Mouse (Mus musculus) heart, embryonic 13.5 days (tissue): Measurements from ENCODE around the gene Zdhhc12. TPM values are rescaled to one million over a fixed set of nuclear protein-coding genes. Genes with fewer than 3 reads are reported as not detected.
A peak's percentile ranks its signal among the peaks of the same experiment; 100 is the strongest.

ENCODE experiments used
- ATAC-seq: fragments of 200-750 bp; cut with Nextera tagmentation; 2 replicates; pipeline ENCODE4 v1.8.0; 2017; ENCODE audit warnings: moderate TSS enrichment; ENCODE audit not compliant: insufficient number of reproducible peaks, low FRiP score, low TSS enrichment; ENCODE audit errors: extremely low read depth
- H3K27ac ChIP-seq: fragments of 300-500 bp; sonication (generic); replicated peaks from 2 replicates; pipeline ENCODE4 v1.5.1; 2015; ENCODE audit warnings: moderate library complexity, mild to moderate bottlenecking, inconsistent platforms
- H3K27me3 ChIP-seq: fragments of 300-500 bp; sonication (generic); replicated peaks from 2 replicates; pipeline ENCODE4 v1.6.1; 2015; ENCODE audit warnings: mild to moderate bottlenecking, inconsistent platforms
- H3K36me3 ChIP-seq: fragments of 300-500 bp; sonication (generic); 2 replicates; pipeline ENCODE4 v1.6.1; 2015; ENCODE audit warnings: mild to moderate bottlenecking, inconsistent platforms
- H3K4me1 ChIP-seq: fragments of 300-500 bp; sonication (generic); 2 replicates; pipeline ENCODE4 v1.6.1; 2015; ENCODE audit warnings: inconsistent platforms
- H3K4me2 ChIP-seq: fragments of 300-500 bp; sonication (generic); 2 replicates; pipeline ENCODE4 v1.6.1; 2015; ENCODE audit warnings: inconsistent platforms, mild to moderate bottlenecking, moderate library complexity
- H3K4me3 ChIP-seq: fragments of 300-500 bp; sonication (generic); 2 replicates; pipeline ENCODE4 v1.5.1; 2015; ENCODE audit warnings: moderate library complexity, mild to moderate bottlenecking, inconsistent platforms
- H3K9ac ChIP-seq: fragments of 300-500 bp; sonication (generic); 2 replicates; pipeline ENCODE4 v1.6.1; 2015; ENCODE audit warnings: inconsistent platforms, mild to moderate bottlenecking, moderate library complexity
- H3K9me3 ChIP-seq: fragments of 300-500 bp; sonication (generic); 2 replicates; pipeline ENCODE4 v1.6.1; 2016; ENCODE audit warnings: inconsistent platforms
- WGBS: fragments of 180-500 bp; shearing (Covaris S2); methylation state at CpG from one replicate; pipeline ENCODE4 v1.1.7; 2015; ENCODE audit warnings: mixed read lengths; 5-methylcytosine and 5-hydroxymethylcytosine counted together
- polyA plus RNA-seq: library from polyadenylated mRNA; unstranded; fragments of >200 nt; fragmentation: Nextera tagmentation; extraction: Ambion mirVana; gene quantifications from 2 replicates; pipeline ENCODE4 v1.2.1, GENCODE M21; 2015

Gene Zdhhc12
- polyA plus RNA-seq, 1 experiment from 2014 or later = 36.5 TPM

GRCm38 (mm10) chr2:30124472-30125274 lies 31.2 kb upstream of the Zdhhc12 start, which contains the start of gene Zer1:
TSS of gene Zer1 (minus strand) at chr2:30124585.
- Histone ChIP-seq H3K36me3 (peaks cover 5% of the 10 kb centered on the region; the same call in 1 of the 2 replicates), H3K9ac (peak within 1 kb of the TSS; percentile 96), H3K9me3 (no peaks in the 10 kb centered on the region), H3K27me3 (no peaks in the 10 kb centered on the region), H3K4me3 (peak within 1 kb of the TSS; percentile 89), H3K27ac (peak within 1 kb of the TSS; percentile 90), H3K4me2 (peak within 1 kb of the TSS; percentile 82), H3K4me1 (peaks cover 17% of the 10 kb centered on the region)
- 11% methylated on average over 31 of the region's 31 CpGs for WGBS
- peak; percentile 94 for ATAC-seq

DNA sequence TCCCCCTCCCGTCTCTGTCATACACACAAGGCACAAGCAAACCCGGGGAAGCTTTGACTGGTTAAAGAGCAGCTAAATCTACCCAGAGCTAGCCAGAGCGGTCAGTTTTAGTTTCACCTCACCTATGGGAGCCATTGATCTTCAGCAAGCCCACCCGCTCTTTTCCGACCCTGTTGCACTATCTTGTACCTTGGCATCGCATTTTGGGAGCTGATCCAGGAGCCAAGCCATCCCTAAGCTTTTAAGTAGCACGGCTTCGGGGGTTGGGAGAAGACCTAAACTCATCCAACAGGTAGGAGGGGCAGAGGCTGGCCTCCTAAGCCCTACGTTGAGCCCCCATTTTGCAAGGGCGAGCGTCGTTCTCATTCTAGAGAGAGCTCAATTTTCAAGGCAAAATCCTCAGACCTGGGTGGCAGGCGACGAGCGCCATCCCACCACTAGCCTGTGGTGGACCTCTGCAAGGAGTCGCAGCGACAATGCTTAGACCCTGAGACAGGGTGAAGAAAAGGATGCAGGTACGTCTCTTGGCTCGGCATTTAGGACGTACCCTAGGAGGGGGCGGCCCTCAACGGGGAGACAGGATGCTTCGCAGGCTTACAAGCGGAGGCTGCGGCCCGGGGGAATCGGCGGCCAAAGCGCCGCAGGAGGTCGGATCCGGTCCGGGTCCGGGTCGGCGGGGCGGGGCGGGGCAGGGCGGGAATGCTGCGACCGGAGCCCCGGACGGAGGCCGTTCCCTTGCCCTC lies 30.5 kb upstream of the Zdhhc12 start:
- WGBS = 2% methylated on average over 36 of the region's 44 CpGs

DNA sequence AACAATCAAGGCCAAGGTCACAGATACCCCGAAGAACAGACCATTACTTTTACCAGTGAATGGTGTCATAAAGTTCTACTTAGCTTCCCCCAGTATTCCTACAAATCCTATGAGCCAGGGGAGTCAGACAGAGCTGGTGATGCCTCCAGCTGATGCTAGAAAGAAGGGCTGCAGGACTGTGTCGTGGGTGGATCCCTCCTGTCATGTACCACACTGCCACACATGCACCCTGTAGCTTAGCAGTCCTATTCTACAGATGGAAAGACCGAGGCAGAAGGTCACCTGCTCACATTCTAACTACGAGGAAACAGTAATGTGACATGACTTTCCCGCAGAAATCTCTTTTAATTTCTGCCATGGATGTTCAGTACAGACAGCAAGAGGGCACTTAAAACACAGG lies 29.3 kb upstream of the Zdhhc12 start:
- 75% methylated on average over 5 of the region's 5 CpGs for WGBS
- peaks cover 17% of the 10 kb centered on the region for H3K4me1 ChIP-seq
- no peaks in the 10 kb centered on the region for H3K27me3 ChIP-seq
- H3K27ac ChIP-seq = no peak overlapping the region
- no peak for ATAC-seq
- H3K4me2 ChIP-seq = no peak overlapping the region
- no peak overlapping the region for H3K9ac ChIP-seq
- no peak overlapping the region for H3K4me3 ChIP-seq
- H3K9me3 ChIP-seq = no peaks in the 10 kb centered on the region
- peaks cover 8% of the 10 kb centered on the region; the same call in 1 of the 2 replicates for H3K36me3 ChIP-seq

More for the DNA sequence above, 30.5 kb upstream of the Zdhhc12 start:
- no peaks in the 10 kb centered on the region for H3K27me3 ChIP-seq
- peak overlapping the region; percentile 90 for H3K27ac ChIP-seq
- H3K4me2 ChIP-seq = peak overlapping the region; percentile 82
- H3K9me3 ChIP-seq = no peaks in the 10 kb centered on the region
- H3K36me3 ChIP-seq = peaks cover 8% of the 10 kb centered on the region; the same call in 1 of the 2 replicates
- H3K4me1 ChIP-seq = peaks cover 17% of the 10 kb centered on the region
- peak overlapping the region; percentile 96 for H3K9ac ChIP-seq
- peak; percentile 30; the same call in 1 of the 2 replicates for ATAC-seq
- H3K4me3 ChIP-seq = peak overlapping the region; percentile 89

DNA sequence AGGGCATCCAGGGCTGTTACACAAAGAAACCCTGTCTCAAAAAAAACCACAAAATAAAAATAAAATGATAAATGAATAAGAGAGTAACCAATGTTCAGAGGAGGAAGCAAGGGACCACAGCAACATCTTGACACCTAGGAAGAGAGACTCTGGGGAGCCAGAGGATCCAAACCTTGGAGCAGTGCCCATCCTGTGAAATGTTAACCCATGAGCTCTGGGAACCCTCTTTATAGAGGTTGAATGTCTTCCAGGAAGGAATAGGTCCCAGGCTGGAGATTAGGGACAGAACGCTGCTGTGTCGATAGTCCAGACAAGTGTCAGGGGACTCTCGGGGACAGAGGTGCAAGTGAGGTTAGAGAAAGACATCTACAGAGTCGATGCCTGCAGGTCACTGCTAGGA lies 26.8 kb upstream of the Zdhhc12 start:
- H3K4me2 ChIP-seq = no peak overlapping the region
- H3K27me3 ChIP-seq = no peaks in the 10 kb centered on the region
- no peak overlapping the region for H3K9ac ChIP-seq
- no peaks in the 10 kb centered on the region for H3K9me3 ChIP-seq
- H3K36me3 ChIP-seq = peaks cover 12% of the 10 kb centered on the region
- no peak overlapping the region for H3K27ac ChIP-seq
- no peak for ATAC-seq
- 80% methylated on average over 4 of the region's 4 CpGs for WGBS
- peaks cover 17% of the 10 kb centered on the region for H3K4me1 ChIP-seq
- no peak overlapping the region for H3K4me3 ChIP-seq

DNA sequence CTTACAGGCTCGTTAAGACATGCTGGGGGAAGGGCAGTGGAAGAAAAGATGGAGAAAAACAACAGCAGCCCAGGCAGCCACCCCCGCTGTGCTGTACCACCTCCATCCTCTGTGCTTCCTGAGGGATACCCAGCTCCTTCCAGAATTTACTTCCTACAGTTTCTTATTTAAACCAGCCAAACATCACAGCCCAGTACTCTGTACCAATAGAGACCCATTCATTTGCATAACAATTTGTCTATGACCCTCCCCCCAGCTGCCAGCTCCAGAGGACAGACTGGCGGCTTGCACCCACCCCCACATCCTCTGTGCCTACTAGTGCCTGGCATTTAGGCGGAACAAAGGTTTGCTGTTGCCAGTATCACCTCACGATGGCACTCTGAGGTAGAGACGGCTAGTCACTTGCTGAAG lies 26.2 kb upstream of the Zdhhc12 start:
- Histone ChIP-seq H3K9me3 (no peaks in the 10 kb centered on the region), H3K4me1 (peaks cover 11% of the 10 kb centered on the region), H3K4me3 (no peak overlapping the region), H3K36me3 (peaks cover 18% of the 10 kb centered on the region), H3K27ac (no peak overlapping the region), H3K9ac (no peak overlapping the region), H3K4me2 (no peak overlapping the region), H3K27me3 (no peaks in the 10 kb centered on the region)
- no peak for ATAC-seq
- WGBS = 39% methylated on average over 6 of the region's 6 CpGs

DNA sequence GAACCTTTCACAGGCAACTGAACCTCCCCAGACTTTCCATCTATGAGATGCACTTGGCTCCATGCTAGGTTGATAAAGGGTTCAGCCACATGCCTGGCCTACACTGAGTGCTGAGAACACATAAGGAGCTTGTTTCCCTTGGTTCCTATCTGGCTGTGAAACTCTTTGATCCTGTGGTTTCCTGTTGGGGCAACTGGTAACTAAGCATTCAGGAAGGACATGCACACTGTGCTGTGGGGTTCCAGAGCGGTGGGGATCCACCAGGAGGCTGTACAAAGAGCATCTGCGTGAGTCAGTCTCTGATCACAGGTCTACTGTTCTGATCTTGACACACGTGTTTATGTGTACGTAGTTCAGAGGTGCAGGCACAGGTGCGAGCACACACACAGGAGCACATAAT lies 19.1 kb upstream of the Zdhhc12 start:
- H3K4me1 ChIP-seq = no peaks in the 10 kb centered on the region
- no peak for ATAC-seq
- no peak overlapping the region for H3K9ac ChIP-seq
- no peaks in the 10 kb centered on the region for H3K27me3 ChIP-seq
- no peak overlapping the region for H3K4me2 ChIP-seq
- H3K36me3 ChIP-seq = peaks cover 71% of the 10 kb centered on the region
- H3K27ac ChIP-seq = no peak overlapping the region
- 80% methylated on average over 5 of the region's 5 CpGs for WGBS
- H3K9me3 ChIP-seq = no peaks in the 10 kb centered on the region
- H3K4me3 ChIP-seq = no peak overlapping the region

DNA sequence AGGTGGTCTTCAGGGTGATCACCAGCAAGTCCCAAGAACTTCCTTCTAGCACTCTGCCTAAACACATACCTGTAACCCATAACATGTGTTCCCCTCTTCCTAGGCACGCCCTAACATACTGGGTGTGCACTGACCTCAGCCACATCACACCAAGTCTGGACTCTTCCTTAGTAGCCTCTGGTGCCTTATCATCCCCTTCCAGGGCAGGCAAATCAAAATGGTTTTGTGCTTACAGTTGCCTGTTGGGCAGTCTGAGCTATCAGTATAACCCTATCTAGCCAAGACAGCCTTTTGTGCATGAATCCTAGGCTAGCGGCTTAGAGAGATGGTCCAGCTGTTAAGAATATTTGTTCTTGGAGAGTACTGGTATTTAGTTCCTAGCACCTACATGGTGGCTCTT lies 18.1 kb upstream of the Zdhhc12 start:
- Histone ChIP-seq H3K9ac (no peak overlapping the region), H3K4me1 (no peaks in the 10 kb centered on the region), H3K27ac (no peak overlapping the region), H3K4me3 (no peak overlapping the region), H3K36me3 (peaks cover 82% of the 10 kb centered on the region), H3K27me3 (no peaks in the 10 kb centered on the region), H3K9me3 (no peaks in the 10 kb centered on the region), H3K4me2 (no peak overlapping the region)
- WGBS = 76% methylated on average over 2 of the region's 2 CpGs
- ATAC-seq = no peak

GRCm38 (mm10) chr2:30108260-30108659 lies 14.8 kb upstream of the Zdhhc12 start:
- WGBS = 73% methylated on average over 4 of the region's 4 CpGs
- no peak overlapping the region for H3K9ac ChIP-seq
- no peaks in the 10 kb centered on the region for H3K27me3 ChIP-seq
- no peaks in the 10 kb centered on the region for H3K4me1 ChIP-seq
- H3K9me3 ChIP-seq = no peaks in the 10 kb centered on the region
- H3K4me3 ChIP-seq = no peak overlapping the region
- no peak for ATAC-seq
- H3K36me3 ChIP-seq = peaks cover 98% of the 10 kb centered on the region
- no peak overlapping the region for H3K4me2 ChIP-seq
- no peak overlapping the region for H3K27ac ChIP-seq

GRCm38 (mm10) chr2:30107646-30108045 lies 14.2 kb upstream of the Zdhhc12 start:
- ATAC-seq = no peak
- WGBS = 92% methylated on average over 5 of the region's 5 CpGs

GRCm38 (mm10) chr2:30106364-30106763 lies 12.9 kb upstream of the Zdhhc12 start:
- H3K36me3 ChIP-seq = peaks cover 99% of the 10 kb centered on the region
- ATAC-seq = no peak

More at GRCm38 (mm10) chr2:30107646-30108045, 14.2 kb upstream of the Zdhhc12 start:
- Histone ChIP-seq H3K36me3 (peaks cover 98% of the 10 kb centered on the region), H3K9ac (no peak overlapping the region), H3K4me2 (no peak overlapping the region), H3K4me3 (no peak overlapping the region), H3K27me3 (no peaks in the 10 kb centered on the region), H3K9me3 (no peaks in the 10 kb centered on the region), H3K27ac (no peak overlapping the region), H3K4me1 (no peaks in the 10 kb centered on the region)

GRCm38 (mm10) chr2:30100214-30100613 lies 6.8 kb upstream of the Zdhhc12 start:
- Histone ChIP-seq H3K27me3 (no peaks in the 10 kb centered on the region), H3K4me1 (no peaks in the 10 kb centered on the region), H3K4me3 (no peak overlapping the region), H3K27ac (no peak overlapping the region), H3K4me2 (no peak overlapping the region), H3K36me3 (peaks cover 76% of the 10 kb centered on the region), H3K9ac (no peak overlapping the region), H3K9me3 (no peaks in the 10 kb centered on the region)
- no peak for ATAC-seq
- WGBS = 54% methylated on average over 4 of the region's 4 CpGs

More at GRCm38 (mm10) chr2:30106364-30106763, 12.9 kb upstream of the Zdhhc12 start:
- Histone ChIP-seq H3K9me3 (no peaks in the 10 kb centered on the region), H3K4me2 (no peak overlapping the region), H3K4me3 (no peak overlapping the region), H3K4me1 (no peaks in the 10 kb centered on the region), H3K27ac (no peak overlapping the region), H3K27me3 (no peaks in the 10 kb centered on the region), H3K9ac (no peak overlapping the region)
